Mouse (Mus musculus) cerebellum, adult 11 months (tissue): ENCODE results near the gene Nlgn2.
"Not testable (repeated sequence)": the region's sequence is repeated elsewhere in the genome, so short reads cannot be mapped to it uniquely, and the experiment has no call there.

Experiments used
- DNase-seq: peaks from one replicate; pipeline ENCODE4 v3.0.0; 2022

The Nlgn2 gene

DNA sequence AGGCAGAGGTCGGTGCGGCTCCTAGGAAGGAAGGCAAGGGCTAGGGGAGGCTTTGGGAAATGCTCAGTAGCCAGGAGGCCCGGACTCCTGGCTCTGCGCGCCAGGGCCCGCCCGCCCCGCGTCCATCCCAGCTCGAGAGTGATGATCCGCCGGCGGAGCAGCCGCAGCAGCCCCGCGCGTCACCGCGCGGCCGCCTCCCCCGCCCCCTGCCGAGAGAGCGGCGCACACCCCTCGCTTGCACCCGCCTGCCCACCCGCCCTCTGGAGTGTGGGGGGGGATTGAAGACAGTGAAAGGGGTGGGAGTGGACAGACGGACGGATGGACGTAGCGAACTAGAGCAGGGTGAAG, at the start of gene Nlgn2:
Nlgn2 (minus strand) TSS at position 181 of the 348 bp plus-strand sequence.
- no peak for DNase-seq

DNA sequence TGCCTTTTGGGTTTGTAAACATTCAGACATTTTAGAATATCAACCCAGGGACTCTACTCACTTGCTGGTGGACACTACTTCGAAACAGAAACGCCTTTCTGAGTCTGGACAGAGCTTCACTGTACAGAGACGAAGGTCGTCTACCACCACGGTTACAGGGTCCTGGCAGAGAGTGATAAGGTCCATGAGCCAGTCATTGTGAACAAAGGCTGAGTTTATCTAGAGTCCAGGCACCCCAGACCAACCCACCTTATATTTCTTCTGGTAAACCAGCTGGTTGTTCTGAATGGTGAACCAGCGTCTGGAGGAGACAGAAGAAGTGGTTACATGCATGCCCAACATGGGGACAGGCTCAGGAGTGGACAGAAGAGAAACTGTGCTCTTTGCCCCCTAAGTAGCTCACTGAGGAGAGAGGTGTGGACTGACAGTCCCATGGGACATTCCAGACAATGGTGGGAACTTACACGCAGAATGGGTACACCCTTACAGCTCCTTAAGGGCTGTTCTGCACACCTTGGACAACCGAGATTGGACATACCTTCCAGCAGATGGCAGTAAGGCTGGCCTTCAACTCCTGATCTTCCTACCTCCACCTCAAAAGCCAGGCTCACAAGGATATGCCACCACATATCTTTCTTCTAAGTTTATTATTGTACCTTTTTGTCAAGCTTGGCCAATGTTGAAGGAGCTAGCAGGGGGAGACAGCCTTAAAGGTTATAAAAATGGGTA, 49.5 kb upstream of the Nlgn2 start:
- no peak for DNase-seq

DNA sequence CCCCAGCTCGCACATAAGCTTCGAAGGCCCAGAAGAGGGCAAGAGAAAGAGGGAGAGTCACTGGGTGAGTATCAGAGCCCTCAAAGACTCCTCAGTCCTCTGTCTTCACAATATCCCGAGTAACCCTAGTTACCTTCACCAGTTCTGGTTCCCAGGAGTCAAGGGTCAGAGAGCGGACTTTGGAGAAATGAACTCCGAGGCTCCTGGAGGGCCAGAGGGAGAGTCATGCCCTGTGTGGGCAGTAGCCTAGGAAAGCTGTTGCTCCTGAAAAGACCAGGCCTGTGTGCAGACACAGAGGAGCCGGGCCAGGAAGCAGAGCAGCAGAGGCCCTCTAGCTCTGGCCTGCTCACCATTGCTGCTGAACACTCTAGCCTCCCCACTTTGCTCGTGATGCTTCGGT, 47.1 kb upstream of the Nlgn2 start:
- DNase-seq = no peak

DNA sequence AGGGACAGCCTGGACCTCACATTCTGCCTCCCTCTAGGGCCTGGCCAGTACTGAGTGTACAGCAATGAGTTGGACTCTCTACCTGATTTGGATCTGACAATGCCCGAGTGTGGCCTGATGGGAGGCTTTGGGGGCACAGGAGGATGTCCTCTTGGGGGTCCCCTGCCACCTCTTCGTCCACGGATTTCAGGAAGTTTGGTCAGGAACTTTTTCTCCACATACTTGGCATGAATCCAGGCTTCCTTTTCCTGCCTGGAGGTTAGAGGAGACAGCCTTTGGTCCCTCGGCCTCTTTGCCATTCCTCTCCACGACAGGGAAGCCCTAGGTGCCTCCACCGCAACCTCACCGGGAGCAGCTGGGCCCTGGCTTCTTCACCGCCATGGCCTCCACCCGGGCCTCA, 46.7 kb upstream of the Nlgn2 start:
- DNase-seq = no peak

DNA sequence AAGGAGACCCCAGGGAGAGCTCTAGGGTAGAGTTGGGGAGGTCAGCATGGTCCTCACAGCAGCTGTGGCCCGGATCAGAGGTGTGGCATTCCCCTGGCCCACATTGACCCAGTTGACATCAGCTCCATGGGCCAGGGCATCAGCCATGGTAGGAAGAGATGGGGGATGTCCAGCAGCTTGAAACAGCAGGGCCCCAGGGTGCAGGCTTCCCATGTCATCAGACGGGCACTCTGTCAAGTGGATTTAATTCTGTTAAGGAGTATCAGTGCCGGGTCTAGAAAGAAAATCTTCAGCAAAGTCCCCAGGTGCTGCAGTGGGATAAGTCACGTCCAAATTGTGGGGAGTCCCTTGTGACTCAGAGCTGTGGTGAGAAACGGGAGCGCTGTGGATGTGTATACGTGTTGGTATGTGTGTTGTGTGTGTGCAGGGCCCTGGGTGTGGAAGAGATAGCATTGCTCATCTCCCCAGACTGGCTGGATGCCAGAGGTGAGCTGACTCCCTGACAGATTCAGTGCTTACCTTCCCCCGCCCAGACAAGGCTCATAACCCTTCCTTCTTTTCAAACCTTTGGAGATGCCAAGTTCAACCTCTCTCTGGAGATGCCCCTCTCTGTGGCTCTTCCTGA, 46.1 kb upstream of the Nlgn2 start:
- DNase-seq = no peak

DNA sequence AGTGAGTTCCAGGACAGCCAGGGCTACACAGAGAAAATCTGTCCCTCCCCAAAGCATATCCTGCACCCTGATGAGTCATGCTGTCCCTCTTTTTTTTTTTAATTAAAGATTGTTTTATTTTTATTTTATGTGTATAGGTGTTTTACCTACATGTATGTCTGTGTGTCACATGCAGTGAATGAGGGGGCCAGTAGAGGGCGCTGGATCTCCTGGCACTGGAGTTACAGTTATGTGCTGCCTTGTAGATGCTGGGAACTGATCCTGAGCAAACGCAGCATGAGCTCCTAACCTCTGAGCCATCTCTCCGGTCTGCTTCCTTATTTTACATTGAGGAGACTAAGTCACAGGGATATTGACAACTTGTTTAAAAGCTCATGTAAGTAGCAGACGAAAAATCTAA, 45.5 kb upstream of the Nlgn2 start:
- DNase-seq = no peak

DNA sequence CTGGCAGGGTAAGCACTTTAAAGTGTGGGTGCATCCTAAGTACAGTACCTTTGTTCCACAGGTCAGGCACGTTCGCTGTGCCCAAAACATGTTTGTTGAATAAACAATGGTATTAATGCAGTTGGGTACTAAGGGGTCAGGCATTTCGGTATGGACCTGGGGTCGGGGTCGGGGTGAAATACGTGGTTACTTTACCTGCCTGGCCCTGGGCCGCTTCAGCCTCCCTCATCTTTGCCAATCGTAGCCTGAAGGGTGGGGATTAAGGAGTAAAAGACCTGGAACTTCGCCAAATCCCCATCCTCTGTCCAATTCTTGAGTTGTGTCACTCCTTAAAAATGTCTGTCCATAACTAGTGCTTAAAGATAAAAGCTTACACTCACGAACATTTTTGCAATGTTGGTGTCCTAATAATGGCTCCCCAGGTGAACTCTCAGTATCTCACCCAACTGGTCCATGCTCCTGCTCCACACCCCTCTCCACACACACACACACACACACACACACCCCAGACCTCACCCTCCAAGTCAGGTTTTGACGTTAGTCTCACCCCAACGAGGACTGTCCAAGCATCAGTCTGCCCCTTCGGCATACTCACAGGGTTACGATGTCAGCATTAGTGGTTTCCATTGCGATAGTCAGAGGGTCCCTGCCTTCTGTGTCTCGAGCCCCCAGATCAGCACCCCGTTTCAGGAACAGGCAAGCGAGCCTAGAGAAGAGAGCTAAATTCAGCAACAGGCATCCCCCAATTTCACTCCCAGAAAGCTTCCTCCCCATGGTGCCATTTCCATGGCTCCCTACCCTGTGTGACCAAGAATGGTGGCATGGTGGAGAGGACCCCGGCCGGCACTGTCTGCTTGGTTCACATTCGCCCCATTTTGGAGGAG, 44.4 kb upstream of the Nlgn2 start:
- DNase-seq = no peak

DNA sequence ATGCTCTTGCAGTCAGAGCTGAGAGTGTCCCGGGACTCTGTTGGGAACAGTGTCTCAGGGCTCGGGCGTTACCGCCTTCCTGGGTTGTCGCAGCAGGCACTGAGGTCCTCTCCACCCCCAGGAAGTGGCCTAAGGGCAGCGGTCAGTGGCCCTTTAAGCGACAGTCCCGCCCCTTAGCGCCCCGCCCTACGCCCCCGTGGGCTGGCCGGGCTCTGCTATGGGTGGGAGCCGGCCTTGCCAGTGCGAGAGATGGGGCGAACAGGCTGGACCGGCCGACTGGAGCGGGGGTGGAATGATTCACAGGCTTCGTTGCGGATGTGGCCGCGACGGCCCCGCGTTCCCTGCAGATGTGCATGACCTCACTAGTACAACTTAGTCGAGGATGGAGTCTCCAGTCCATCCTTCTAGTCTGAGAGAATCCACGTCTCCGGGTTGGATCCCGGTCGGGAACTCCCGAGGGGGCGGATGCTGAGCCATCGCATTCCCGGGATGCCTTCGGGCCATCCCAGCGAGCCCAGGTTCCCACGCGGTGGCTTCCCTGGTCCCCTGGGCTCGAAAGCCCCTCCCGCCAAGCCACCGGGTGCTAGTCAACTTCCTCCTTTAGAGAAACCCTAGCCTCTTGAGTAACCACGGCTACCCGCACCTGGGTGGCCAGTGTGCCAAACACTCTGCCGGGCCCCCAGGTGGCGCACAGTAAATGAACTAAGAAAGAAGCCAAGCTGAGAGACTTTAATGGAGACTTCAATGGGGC, 43.4 kb upstream of the Nlgn2 start, which contains the start of gene Kctd11:
Kctd11 (minus strand) TSS at position 554 of the 751 bp plus-strand sequence.
- peak; percentile 66 for DNase-seq

DNA sequence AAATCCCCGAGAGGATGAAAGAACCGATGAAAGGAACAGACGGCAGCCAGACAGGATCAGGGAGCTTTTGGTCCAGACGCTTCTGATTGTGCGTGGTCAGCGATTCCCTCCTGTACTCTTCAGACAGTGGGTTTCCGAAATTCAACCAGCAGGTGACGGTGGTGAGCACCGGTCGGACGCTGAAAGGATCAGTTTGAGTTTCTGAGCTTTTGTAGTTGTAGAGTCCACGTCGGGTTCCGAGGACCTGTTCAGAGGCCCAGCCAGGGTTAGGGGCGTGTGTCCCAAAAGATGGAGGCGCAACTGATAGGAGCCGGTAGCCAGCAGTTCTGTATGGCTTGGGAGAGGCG, 42.9 kb upstream of the Nlgn2 start:
- DNase-seq = peak; percentile 36

DNA sequence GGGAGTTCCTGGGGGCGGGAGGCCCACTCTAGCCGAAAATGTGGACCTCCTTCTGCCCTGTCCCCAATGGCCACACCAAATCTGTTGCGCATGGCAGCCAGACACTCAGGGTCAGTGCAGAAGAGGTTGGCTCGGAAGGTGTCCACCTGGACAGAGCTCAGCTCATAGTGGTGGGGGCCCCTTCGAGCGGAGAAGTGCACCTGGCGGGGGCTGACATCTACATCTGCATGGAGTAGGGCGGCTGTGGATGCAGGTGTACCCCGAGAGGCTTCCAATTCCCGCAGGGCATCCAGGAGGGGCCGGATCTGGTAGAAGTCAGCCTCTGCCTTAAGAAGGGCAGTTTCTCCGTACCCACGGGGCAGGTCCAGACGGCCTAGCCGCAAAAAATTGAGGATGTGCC, 42.1 kb upstream of the Nlgn2 start:
- DNase-seq = no peak

DNA sequence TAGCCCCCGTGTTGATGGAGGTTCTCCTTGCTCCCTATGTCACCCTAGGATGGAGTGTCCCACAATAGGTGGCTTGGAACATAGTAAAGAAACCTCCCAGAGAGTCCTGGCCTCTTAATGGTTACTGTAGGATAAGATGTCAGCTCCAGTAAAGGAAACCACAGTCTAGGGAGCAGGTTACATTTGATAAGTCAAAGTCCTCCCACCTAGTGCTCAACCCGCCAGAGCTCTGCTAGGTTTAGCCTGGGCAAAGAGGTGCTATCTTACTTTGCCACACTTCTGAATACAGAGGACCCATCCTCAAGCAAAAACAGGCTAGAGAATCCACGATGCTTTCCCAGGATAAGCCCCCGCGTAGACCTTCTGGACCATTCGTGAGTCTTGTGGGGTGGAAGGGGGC, 41.4 kb upstream of the Nlgn2 start:
- no peak for DNase-seq

DNA sequence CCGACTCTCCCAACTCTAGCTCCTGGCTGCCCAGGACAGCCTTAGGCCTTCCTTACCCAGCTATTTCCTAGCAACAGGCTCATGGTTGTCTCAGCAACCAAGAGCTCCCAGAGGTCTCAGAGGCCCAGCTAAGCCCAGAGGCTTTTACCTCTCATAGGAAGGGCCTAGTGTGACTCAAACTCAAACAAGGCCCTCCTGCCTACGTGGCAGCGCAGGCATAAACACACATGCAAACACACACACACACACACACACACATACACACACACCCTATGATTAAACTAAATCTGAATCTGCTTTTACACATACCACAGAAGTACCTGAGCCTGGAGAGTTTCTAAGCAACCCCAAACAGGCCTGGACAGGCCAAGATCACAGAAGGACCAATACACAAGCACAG, 40.8 kb upstream of the Nlgn2 start:
- no peak for DNase-seq

DNA sequence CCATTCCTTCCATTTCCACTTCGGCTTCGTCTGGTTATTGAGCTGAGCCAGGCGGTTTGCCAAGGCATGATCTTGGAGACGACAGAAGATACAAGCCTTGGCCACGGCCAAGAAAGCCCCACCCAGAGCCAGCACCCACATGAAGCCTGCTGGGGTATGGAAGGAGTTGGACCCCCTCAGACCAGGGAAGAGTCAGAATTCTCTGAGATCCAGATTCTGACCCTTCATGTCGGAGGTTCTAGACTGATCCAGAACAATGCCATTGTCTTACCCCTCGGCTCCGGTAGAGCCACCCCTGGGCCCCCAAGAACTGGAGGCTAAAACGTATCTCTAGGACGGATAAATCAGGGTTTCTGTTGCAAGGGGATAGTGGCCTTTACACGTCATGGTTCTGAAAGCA, 40.3 kb upstream of the Nlgn2 start, which contains the start of gene Tmem95:
Tmem95 (minus strand) TSS at position 141 of the 400 bp plus-strand sequence.
- no peak for DNase-seq

DNA sequence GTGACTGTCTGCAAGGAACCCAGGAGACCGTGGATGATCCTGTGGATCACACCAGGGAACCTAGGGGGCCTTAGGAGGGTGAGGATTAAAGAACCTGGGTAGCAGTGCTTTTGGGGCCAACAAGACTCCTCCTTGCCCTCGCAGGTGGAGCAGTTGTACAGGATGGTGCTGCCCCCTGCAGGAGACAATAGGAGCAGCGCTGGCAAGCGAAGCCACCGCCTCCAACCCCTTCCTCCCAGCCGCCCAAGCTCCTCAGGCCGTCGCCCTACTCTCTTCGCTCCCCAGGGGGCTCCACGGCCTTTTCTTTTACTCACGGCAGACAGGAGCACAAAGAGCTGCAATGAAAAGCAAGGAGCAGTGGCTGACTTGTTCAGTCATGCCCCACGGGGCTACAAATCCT, 39.3 kb upstream of the Nlgn2 start:
- DNase-seq = peak; percentile 79

DNA sequence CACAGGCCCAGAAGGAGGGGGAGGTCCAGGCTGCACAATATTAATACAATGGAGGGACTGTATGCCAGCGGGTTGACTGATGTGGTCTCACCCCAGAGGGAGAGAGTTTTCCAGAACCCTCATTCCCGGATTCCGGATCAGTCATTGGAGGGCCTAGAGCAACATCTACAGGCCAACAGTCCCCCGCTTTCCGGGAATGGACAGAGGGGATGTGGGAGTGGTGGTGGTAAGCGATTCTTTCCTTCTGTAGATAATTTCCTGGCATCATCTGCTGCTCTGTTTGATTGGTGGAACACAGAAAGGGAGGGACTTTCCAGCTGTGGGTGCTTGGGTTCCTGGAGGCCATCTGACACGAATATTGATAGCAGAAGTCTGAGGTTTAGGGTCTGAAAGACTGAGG, 38.6 kb upstream of the Nlgn2 start:
- DNase-seq = no peak

DNA sequence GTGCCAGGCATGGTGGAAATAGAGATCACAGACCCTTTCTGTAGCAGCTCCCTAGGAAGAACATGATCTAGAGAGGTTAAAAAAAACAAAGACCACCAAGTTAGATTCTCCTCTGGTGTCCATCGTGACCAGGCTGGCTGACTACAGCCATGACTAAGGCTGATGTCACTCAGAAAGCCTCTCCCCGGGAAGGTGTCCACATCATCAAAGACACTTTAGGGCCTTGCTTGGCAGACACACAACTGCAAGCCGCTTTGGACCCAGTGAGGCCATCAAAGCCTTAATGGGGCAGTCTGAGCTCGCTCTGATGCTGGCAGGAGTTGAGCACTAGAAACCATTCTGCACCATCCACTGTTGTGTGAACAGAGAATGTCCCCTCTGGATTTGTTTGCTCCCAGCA, 34.9 kb upstream of the Nlgn2 start:
- no peak for DNase-seq

DNA sequence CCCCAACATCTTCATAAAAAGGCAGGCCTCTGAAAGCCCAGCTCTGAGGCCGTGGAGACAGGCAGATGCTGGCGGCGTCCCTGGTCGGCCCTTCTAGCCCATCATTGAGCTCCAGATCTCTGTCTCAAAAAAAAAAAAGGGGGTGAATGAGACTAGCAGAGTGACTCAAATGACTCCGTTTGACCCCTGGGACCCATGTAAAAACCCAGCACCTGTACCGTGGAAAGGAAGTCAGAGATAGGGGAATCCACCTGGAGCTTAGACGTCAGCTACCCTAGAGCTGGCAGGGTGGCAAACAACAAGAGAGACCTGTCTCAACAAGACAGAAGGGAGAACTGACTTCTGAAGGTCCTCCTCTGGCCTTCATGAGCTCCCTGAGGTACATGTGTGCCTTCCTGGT, 34.2 kb upstream of the Nlgn2 start:
- no peak for DNase-seq

DNA sequence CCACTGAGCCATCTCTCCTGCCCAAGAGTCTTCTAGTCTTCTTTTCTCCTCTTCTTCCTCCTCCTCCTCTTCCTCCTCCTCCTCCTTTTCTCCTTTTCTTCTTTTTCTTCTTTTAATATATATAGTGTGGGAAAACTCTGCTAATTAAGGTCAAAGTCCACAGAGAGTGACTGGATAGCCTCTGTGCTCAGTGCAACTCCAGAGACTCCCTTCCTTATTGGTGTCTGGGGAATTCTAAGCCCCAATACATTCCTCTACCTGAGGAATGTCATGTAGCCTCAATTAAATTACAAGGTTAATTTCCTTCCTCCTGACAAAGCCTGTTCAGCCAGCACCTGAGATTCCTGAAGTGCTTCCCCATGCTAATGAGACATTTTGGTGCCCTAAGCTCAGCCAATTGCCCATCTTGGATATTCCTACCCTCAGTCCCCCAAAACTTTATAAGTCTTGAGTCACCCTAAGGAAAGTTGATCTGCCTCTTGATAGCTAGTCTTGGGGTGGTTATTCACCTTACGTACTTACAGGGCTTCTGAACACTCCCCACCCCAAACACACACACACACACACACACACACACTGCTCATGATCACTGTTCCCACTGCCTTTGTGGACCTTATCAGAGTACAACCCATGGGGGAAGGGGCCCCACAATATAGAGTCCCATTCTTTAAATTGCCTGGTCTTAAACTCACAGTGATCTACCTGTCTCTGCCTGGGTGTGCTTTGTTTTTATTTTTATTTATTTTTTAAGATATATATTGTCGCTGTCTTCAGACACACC, 32.9 kb upstream of the Nlgn2 start:
- no peak for DNase-seq

DNA sequence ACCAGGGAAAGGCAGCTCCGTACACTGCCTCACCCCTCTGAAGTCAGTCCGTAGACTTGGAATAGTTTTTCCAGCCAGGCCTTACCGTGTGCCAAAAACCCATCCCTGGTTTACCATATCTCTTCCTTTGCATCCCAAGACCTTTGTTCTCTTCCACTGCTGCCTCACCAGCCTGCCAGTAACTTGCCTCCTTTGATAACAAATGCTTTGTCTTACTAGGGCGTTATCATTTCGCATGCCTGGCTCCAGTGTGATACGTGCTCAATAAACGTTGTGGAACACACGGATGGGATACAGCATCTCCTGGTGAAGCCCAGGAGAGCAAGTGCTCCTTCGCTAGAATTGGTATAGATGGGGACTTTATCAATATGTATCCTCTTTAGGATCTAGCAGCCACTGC, 29.8 kb upstream of the Nlgn2 start:
- no peak for DNase-seq

DNA sequence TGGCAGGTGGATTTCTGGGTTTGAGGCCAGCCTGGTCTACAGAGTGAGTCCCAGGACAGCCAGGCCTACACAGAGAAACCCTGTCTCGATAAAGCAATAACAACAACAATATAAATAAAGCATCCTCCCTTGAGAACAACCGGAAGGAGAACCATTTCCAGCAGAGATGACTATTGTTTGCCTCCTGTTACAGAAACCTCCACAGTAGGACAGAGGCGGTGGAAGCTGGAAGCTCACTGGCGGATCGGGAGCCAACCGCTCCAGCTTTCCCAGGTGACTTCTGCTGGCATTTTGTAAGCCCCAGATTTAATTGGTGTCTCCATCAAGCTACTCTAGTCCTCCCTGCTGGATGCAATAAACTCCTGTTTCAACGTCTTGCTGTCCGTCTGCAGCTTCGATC, 28.0 kb upstream of the Nlgn2 start:
- DNase-seq = no peak

DNA sequence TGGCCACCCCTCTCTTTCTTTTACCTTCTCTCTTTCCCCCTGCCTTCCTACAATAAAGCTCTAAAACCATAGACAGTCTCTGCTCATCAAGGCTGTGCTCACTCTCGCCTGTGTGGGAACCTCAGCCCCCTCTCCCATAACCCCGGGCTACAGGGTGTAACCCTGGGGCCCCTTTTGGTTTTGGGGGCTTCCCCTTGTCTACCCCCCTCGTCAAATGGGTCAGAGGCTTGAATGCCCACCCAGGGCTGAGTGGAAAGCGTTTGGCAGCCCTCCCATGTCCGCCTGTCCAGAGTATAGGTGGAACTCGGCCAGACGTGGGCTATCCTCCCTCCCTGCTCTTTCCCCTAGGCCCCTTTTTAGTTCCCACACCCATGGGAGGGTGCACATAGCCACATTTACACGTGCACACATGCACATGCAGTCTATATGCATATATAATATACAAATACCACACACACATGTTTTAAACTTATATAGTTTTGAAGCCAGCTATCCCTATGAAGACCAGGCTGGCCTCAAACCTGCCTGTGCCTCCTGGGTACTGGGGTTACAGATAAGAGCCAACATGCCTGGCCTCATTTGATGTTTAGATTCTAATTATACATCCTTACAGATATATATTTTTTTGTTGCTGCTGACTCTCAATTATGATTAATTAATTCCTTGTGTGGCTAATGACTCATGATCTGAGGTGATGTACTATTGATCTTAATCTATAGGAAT, 26.7 kb upstream of the Nlgn2 start:
- no peak for DNase-seq

DNA sequence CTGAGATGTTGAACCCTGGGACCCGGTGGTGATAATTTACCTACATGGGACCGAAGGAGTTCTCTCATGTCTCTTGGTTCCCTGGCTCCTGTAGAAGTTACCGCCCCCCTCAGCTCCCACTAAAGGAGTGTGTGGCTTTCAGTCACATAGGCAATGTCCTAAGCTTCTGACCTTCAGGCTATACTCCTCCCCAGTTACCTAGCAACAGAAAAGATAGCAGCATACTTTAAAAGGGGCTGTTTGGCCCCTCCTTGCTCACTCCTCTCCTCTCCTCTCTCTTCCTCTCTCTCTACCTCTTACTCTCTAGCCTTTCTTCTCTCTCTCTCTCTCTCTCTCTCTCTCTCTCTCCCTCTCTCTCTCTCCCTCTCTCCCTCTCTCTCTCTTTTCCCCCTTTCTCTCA, 26.1 kb upstream of the Nlgn2 start:
- not testable (repeated sequence) for DNase-seq
